Mouse (Mus musculus): ENCODE measurements around the gene Olfr145. TPM values are rescaled to one million over a fixed set of nuclear protein-coding genes. Genes with fewer than 3 reads are reported as not detected.

Gene Olfr145
- polyA plus RNA-seq, 1 experiment from 2014 or later: not detected

GRCm38 (mm10) chr9:37925445-37925844 is 28.9 kb downstream of the Olfr145 start:
- no peak for ATAC-seq (replicated peaks; ENCODE audit: insufficient number of reproducible peaks, insufficient read depth, low FRiP score, low read depth)
- Histone ChIP-seq H3K9ac (no peak overlapping the region), H3K4me2 (no peak overlapping the region), H3K9me3 (replicated peaks) (no peaks in the 10 kb centered on the region), H3K27ac (no peak overlapping the region), H3K4me1 (replicated peaks) (no peaks in the 10 kb centered on the region), H3K27me3 (no peaks in the 10 kb centered on the region), H3K36me3 (no peaks in the 10 kb centered on the region), H3K4me3 (no peak overlapping the region)
- 60% methylated on average over 2 of the region's 2 CpGs for WGBS

GRCm38 (mm10) chr9:37926019-37927013 is 29.8 kb downstream of the Olfr145 start:
- H3K27me3 ChIP-seq: no peaks in the 10 kb centered on the region
- no peak overlapping the region for H3K9ac ChIP-seq
- no peak for ATAC-seq (replicated peaks; ENCODE audit: insufficient number of reproducible peaks, insufficient read depth, low FRiP score, low read depth)
- WGBS: 45% methylated on average over 3 of the region's 3 CpGs
- no peaks in the 10 kb centered on the region for H3K36me3 ChIP-seq
- H3K27ac ChIP-seq: no peak overlapping the region
- H3K4me3 ChIP-seq: no peak overlapping the region
- no peaks in the 10 kb centered on the region for H3K4me1 ChIP-seq (replicated peaks)
- H3K4me2 ChIP-seq: no peak overlapping the region
- no peaks in the 10 kb centered on the region for H3K9me3 ChIP-seq (replicated peaks)

GRCm38 (mm10) chr9:37932519-37932918 is 36.0 kb downstream of the Olfr145 start:
- no peak for ATAC-seq (replicated peaks; ENCODE audit: insufficient number of reproducible peaks, insufficient read depth, low FRiP score, low read depth)
- H3K27me3 ChIP-seq: no peaks in the 10 kb centered on the region
- no peak overlapping the region for H3K9ac ChIP-seq
- no peak overlapping the region for H3K4me3 ChIP-seq
- H3K4me1 ChIP-seq (replicated peaks): no peaks in the 10 kb centered on the region
- H3K9me3 ChIP-seq (replicated peaks): no peaks in the 10 kb centered on the region
- no peak overlapping the region for H3K27ac ChIP-seq
- WGBS: 4% methylated on average over 11 of the region's 11 CpGs
- no peak overlapping the region for H3K4me2 ChIP-seq
- no peaks in the 10 kb centered on the region for H3K36me3 ChIP-seq

GRCm38 (mm10) chr9:37934146-37934545 is 37.6 kb downstream of the Olfr145 start:
- H3K27ac ChIP-seq: no peak overlapping the region
- H3K27me3 ChIP-seq: no peaks in the 10 kb centered on the region
- no peaks in the 10 kb centered on the region for H3K36me3 ChIP-seq
- H3K9ac ChIP-seq: no peak overlapping the region
- no peaks in the 10 kb centered on the region for H3K4me1 ChIP-seq (replicated peaks)
- H3K9me3 ChIP-seq (replicated peaks): no peaks in the 10 kb centered on the region
- H3K4me2 ChIP-seq: no peak overlapping the region
- no peak for ATAC-seq (replicated peaks; ENCODE audit: insufficient number of reproducible peaks, insufficient read depth, low FRiP score, low read depth)
- H3K4me3 ChIP-seq: no peak overlapping the region

- Histone ChIP-seq H3K27me3 (no peaks in the 10 kb centered on the region), H3K36me3 (no peaks in the 10 kb centered on the region), H3K4me2 (no peak overlapping the region), H3K9ac (no peak overlapping the region), H3K4me3 (no peak overlapping the region), H3K4me1 (replicated peaks) (no peaks in the 10 kb centered on the region), H3K27ac (no peak overlapping the region), H3K9me3 (replicated peaks) (no peaks in the 10 kb centered on the region)
- ATAC-seq (replicated peaks; ENCODE audit: insufficient number of reproducible peaks, insufficient read depth, low FRiP score, low read depth): no peak
- WGBS: 84% methylated on average over 2 of the region's 2 CpGs
Measured at GRCm38 (mm10) chr9:37941167-37941566, 44.6 kb downstream of the Olfr145 start.

Other genes starting within 250 kb of the Olfr145 start
- 94.8 and 102 TPM in 2 replicates for gene Tbrg1, start 239.4 kb upstream of the Olfr145 start, polyA plus RNA-seq (2015; fragmentation: Nextera tagmentation; extraction: Ambion mirVana)
- 0.05 and 0.08 TPM in 2 replicates for gene Panx3, start 227.5 kb upstream of the Olfr145 start, polyA plus RNA-seq (2015; fragmentation: Nextera tagmentation; extraction: Ambion mirVana)
- gene Olfr160, start 180.5 kb upstream of the Olfr145 start, polyA plus RNA-seq (2015; fragmentation: Nextera tagmentation; extraction: Ambion mirVana): not detected in 2 replicates
- not detected in 2 replicates for gene Olfr874, start 151.6 kb upstream of the Olfr145 start, polyA plus RNA-seq (2015; fragmentation: Nextera tagmentation; extraction: Ambion mirVana)
- gene Olfr875, start 124.9 kb upstream of the Olfr145 start, polyA plus RNA-seq (2015; fragmentation: Nextera tagmentation; extraction: Ambion mirVana): not detected in 2 replicates
- not detected in 2 replicates for gene Olfr876, start 93.7 kb upstream of the Olfr145 start, polyA plus RNA-seq (2015; fragmentation: Nextera tagmentation; extraction: Ambion mirVana)
- gene Olfr877, start 42.5 kb upstream of the Olfr145 start, polyA plus RNA-seq (2015; fragmentation: Nextera tagmentation; extraction: Ambion mirVana): not detected in 2 replicates
- not detected in 2 replicates for gene Olfr878, start 21.1 kb downstream of the Olfr145 start, polyA plus RNA-seq (2015; fragmentation: Nextera tagmentation; extraction: Ambion mirVana)
- gene Olfr881, start 95.1 kb downstream of the Olfr145 start, polyA plus RNA-seq (2015; fragmentation: Nextera tagmentation; extraction: Ambion mirVana): not detected in 2 replicates
- gene Olfr883, start 129.1 kb downstream of the Olfr145 start, polyA plus RNA-seq (2015; fragmentation: Nextera tagmentation; extraction: Ambion mirVana): not detected in 2 replicates
- not detected in 2 replicates for gene Olfr884, start 149.8 kb downstream of the Olfr145 start, polyA plus RNA-seq (2015; fragmentation: Nextera tagmentation; extraction: Ambion mirVana)
- gene Olfr885, start 164.6 kb downstream of the Olfr145 start, polyA plus RNA-seq (2015; fragmentation: Nextera tagmentation; extraction: Ambion mirVana): not detected in 2 replicates
- gene Olfr887, start 187.3 kb downstream of the Olfr145 start, polyA plus RNA-seq (2015; fragmentation: Nextera tagmentation; extraction: Ambion mirVana): not detected in 2 replicates
- gene Olfr888, start 211.4 kb downstream of the Olfr145 start, polyA plus RNA-seq (2015; fragmentation: Nextera tagmentation; extraction: Ambion mirVana): not detected in 2 replicates
- gene Olfr889, start 218.5 kb downstream of the Olfr145 start, polyA plus RNA-seq (2015; fragmentation: Nextera tagmentation; extraction: Ambion mirVana): 0.03 TPM in 1 of 2 replicates, not detected in the other
- not detected in 2 replicates for gene Olfr890, start 245.8 kb downstream of the Olfr145 start, polyA plus RNA-seq (2015; fragmentation: Nextera tagmentation; extraction: Ambion mirVana)